Mouse (Mus musculus): ENCODE data around the gene Rsu1.

- TF ChIP-seq MAFK (IDR thresholded peaks at IDR 0.05; ENCODE audit: insufficient read depth, low read depth, low read length) (no peak), CHD2 (IDR thresholded peaks at IDR 0.05; ENCODE audit: low read depth, low read length) (no peak), ZNF384 (IDR thresholded peaks at IDR 0.05; ENCODE audit: low read depth, low read length) (no peak), ZC3H11A (IDR thresholded peaks at IDR 0.05; ENCODE audit: borderline replicate concordance, low read depth, low read length) (no peak), HCFC1 (IDR thresholded peaks at IDR 0.05; ENCODE audit: borderline replicate concordance, insufficient read depth, low read length) (no peak)
Measured at GRCm38 (mm10) chr2:13094045-13094444, 177.2 kb downstream of the Rsu1 start.
